Mouse (Mus musculus) lung, adult 18-20 months (tissue): ENCODE data around the gene Dab2ip.

Experiments used
- DNase-seq, 2 experiments: peaks; one replicate each; pipeline ENCODE4 v3.0.0; 2022; ENCODE audit warnings: mixed read lengths in 2 of 2

Dab2ip gene

GRCm38 (mm10) chr2:35661454-35662000 lies 103.5 kb downstream of the Dab2ip start:
- DNase-seq: peak; percentile 75 to 78

GRCm38 (mm10) chr2:35662001-35662491 lies 104.0 kb downstream of the Dab2ip start:
- peak; percentile 68 to 83 for DNase-seq

DNA sequence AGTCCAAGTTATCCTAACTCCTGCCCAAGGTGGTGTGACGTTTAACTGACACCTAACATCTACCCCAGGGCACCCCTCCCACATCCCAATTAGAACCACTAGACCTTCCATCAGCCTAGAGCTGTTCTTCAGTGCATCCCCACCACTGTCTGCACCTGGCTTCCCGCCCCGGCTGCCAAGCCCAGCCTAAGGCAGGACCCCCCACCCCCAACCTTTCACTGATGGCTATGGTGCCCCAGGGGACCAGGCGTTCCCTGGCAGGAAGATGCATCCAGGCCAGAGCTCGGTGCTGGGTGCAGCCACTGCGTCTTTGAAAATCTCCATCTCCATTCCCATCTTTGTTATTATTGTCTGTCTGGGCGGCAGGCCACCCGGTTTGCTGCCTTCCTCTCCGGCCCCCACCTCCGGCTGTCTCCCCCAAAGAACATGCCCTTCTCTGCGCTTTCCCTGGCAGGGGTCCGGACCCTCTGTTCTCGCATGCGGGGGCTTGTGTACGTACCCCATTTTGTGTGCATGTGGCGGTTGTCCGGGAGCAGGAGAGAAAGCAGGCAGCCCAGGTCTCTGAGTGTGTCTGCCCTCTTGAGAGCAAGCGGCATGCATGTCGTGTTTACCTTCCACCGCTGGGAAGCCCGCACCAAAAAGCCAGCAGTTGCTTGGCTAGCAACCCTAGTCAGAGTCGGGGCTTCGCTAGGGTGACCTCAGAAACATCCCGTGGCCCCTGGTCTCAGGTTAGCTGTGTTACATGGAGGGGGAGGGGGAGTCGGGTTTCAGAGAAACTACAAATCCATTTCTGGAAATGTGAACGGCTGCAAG lies 104.9 kb downstream of the Dab2ip start:
- no peak for DNase-seq

GRCm38 (mm10) chr2:35667746-35668145 lies 109.7 kb downstream of the Dab2ip start:
- no peak for DNase-seq

DNA sequence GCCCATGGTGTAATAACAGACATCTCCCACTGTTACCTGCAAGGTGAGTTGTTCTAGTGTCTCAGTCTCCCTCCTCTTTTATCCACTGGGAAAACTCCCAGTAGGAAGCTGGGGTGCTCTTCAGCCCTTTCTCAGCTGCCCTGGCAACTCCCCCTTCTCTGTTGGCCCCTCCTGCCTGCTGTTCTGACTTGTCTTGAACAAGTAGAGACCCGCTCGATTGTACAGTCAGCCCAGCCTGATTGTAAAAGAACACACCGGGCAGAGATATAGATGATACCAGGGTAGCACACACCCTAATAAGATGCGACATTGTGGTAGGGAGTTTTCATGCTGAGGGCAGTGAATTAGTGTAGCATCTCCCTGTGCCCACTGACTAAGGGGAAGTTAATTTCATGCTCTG lies 111.2 kb downstream of the Dab2ip start:
- no peak for DNase-seq

DNA sequence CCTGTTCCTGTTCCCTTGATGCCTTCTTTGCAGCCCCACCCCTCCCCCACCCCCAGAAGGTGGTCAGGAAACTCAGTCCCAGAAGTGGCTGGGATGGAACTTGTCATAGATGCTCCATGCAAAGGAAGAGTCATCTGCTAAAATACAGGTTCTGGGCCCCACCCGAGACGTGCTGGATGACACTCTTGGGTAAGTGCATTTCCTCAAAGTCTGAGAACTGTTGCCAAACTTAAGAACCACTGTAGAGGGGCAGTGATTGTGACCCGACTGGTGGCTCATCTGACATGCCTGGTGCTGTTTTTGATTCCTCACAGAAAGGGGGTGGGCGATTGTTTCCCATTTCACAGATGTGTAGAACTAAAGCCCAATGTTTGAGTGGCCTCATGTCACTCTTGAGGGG lies 111.7 kb downstream of the Dab2ip start:
- DNase-seq: no peak

DNA sequence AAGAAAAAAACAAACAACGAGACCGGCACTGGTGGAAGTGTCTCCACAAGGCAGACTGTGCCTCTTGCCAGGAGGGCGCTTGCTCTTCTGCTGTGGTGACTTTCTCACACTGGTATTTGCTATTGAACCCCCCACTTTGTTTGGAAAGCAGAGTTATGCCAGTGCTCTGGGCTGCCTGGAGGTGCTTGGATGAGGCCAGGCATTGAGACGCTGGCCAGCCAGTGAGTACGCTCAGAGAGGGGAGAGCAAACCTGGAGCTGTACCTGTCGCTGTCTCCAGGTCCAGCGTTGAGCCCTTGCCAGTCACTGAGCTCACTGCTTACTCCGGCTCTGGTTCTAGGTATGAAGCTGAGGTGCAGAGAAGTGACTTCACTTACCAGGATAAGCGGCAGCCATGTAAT lies 112.2 kb downstream of the Dab2ip start:
- peak; percentile 34 to 54 for DNase-seq

GRCm38 (mm10) chr2:35671980-35672910 lies 114.2 kb downstream of the Dab2ip start:
- DNase-seq: peak; percentile 86 to 91

DNA sequence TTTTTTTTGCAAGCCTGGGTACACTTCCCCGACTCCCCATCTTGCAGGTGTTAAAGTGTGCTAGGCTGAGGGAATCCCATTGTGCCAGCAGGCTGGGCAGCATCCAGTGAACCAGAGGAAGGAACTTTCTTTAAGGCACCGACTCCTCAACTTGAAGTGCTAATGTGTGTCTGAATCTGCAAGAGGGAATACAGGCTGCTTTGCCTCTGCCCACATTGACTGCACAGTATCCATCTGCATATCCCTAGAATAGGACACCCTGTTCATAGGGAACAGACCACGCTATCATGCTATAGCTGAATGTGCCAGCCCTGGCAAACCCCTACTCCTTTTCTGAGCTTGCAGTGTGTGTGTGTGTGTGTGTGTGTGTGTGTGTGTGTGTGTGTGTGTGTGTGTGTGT lies 115.1 kb downstream of the Dab2ip start:
- DNase-seq: no peak

DNA sequence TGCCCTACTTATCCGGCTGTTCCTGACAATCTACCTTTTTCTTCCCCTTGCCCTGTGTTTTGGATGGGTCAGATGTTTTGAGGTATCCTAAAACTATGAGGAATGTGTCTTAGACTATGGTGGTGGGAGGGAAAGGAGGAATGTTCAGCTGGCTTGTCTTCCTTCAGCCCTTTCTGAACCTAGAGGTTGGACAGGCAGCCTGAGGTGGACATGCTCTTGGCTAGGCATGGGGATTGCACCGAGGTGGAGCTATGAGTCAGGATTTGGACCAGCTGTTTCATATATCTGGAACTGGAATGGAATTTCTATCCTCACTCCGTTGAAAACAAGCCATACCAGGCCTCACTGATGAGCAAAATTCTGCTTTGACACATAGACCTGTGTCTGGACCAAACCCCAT lies 115.9 kb downstream of the Dab2ip start:
- peak in 1 of 2 experiments; percentile 61 for DNase-seq

DNA sequence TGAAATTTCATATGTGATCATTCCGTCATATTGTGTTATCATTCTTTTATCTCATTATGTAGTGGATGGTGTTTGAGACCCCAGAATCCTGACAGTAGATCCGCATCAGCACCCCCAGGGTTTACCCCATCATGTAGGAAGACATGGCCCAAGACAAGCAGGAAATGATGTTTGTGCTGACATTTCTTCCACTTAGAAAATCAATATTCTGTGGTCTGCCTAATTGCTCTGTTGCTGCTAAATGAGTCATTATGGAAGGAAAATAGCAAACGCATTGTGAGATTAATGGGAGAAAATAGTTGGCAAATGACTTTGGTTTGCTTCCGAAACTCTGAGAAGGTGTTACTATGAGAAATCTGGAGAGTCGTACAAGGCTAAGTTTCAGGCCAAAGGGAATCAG lies 116.4 kb downstream of the Dab2ip start:
- DNase-seq: no peak

- DNase-seq: peak; percentile 52 to 64
Measured at GRCm38 (mm10) chr2:35676075-35676665, 118.1 kb downstream of the Dab2ip start.

GRCm38 (mm10) chr2:35677855-35678254 lies 119.8 kb downstream of the Dab2ip start:
- peak; percentile 54 to 70 for DNase-seq

DNA sequence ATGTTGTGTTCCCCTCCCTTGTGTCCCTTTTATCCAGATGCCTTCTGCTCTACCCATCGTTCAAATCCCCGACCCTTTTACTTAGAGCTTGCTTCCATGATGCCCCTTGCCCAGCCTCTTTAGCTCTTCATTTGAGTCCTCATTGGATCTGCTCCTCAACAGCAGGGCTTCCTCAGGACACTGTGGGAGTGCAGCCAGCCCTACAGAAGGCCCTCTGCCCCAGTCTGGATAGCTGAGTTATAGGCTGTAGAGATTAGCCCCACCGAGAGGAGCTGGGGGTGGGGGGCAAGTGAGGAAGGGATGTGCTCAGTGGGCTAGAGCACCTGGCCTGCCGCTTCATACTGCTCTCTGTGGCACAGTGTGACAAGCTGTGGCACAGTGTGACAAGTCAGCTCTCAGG lies 120.4 kb downstream of the Dab2ip start:
- no peak for DNase-seq

DNA sequence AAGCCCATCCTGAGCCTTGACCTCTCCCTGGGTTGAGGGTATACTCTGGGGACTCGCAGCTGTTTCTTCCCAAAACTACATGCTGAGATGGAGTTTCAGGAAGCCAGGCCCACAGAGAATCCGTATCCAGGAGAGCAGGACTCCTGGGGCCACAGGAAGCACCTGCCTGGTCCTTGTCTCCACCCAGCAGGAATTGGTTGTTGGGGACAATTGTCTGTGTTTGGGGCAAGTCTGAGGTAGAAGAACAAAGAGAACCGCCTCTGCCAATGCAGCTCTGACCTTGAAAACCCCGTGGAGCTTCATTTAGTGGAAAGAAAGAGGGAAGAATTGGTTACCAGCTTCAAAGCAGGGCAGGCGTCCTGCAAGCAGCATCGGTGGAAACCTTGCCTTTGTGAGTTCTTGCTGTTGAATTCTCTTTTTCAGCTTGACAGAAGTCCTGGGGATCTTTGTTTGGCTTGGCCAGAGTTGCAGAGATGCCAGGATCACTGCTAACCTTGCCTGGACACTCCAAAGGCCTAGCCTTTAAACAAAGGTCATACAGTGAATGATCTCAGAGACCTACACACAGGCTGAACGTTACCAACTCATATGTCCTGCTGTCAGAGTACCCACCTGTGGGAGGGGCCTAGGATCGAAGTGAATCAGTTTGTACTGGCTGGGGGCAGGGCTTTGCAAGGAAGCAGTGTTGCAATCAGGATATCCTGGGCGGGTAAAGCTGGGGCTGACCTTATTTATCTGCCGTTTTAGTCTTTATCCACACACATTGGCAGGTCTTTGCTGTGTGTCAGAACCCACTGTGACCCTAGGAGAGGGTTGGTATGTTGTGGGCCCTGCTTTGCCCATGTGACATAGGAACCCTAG lies 122.0 kb downstream of the Dab2ip start:
- peak; percentile 82 to 88 for DNase-seq

GRCm38 (mm10) chr2:35680833-35681232 lies 122.8 kb downstream of the Dab2ip start:
- peak; percentile 52 to 60 for DNase-seq

DNA sequence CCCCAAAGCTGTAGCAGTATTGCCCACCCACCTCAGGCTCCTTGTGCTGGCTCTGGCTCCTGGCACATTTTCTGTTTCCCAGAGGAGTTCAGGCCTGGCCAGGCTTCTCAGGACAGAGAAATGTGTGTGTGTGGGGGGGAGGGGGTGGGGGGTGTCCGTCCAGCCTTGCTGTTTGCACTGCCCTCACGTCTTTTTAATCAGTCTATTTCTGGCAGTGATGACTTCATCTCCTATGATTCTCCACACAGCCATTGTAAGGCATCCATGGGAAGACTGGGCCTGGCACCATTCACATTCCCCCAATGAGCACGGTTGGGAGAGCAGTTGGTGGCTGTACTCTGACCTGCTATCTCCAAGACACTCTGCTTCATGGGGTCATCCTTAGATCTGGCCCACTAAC lies 125.9 kb downstream of the Dab2ip start:
- no peak for DNase-seq

- DNase-seq: no peak
Measured at GRCm38 (mm10) chr2:35684735-35685312, 126.8 kb downstream of the Dab2ip start.

DNA sequence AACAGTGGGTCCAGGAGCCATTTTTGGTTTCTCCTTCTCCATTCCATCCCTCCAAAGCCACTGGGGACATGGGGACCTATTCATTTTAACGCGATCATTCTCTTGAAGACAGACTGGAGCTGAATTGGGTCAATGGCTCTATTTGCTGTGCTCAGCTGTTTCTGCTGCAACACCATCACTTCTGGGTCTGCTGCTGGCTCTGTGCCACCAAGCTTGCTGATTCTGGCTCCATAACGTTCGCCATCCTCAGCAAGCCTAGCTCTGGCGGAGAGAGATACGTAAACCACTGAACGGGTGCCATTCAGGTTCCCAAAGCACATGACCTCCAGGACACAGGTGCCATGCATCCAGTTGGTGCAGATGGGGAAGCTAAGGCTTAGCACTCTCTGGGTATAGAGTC lies 128.0 kb downstream of the Dab2ip start:
- no peak for DNase-seq

GRCm38 (mm10) chr2:35687557-35688070 lies 129.5 kb downstream of the Dab2ip start:
- no peak for DNase-seq

GRCm38 (mm10) chr2:35688121-35688520 lies 130.1 kb downstream of the Dab2ip start:
- no peak for DNase-seq
